Mouse (Mus musculus): ENCODE data around the gene Gnat3. TPM values are rescaled to one million over a fixed set of nuclear protein-coding genes. Genes with fewer than 3 reads are reported as not detected.

The Gnat3 gene
- polyA plus RNA-seq (2014; fragmentation: Illumina TruSeq; extraction: RNeasy Lipid Tissue Mini Kit (QIAGEN cat#74804); ENCODE audit: low read depth, low replicate concordance): 0.21 TPM

GRCm38 (mm10) chr5:17962249-17962648, at the start of gene Gnat3:
Gnat3 (plus strand) TSS chr5:17962549.

Other genes with a start within 250 kb of the Gnat3 start
- gene Cd36, start 73.7 kb upstream of the Gnat3 start, polyA plus RNA-seq (2014; fragmentation: Illumina TruSeq; extraction: RNeasy Lipid Tissue Mini Kit (QIAGEN cat#74804); ENCODE audit: low read depth, low replicate concordance): 63.4 TPM